Mouse (Mus musculus): Measurements from ENCODE around the gene Btf3l4. TPM values are rescaled to one million over a fixed set of nuclear protein-coding genes. Genes with fewer than 3 reads are reported as not detected.

Gene Btf3l4
- 40.2 TPM for polyA plus RNA-seq (2017; shearing (Covaris generic))

GRCm38 (mm10) chr4:108832916-108833827, at the start of gene Btf3l4:
TSS of gene Btf3l4 (minus strand) at chr4:108833614.

GRCm38 (mm10) chr4:108878963-108879822, 45.8 kb upstream of the Btf3l4 start, which contains the start of gene Rab3b:
TSS of gene Rab3b (plus strand) at chr4:108879063.

GRCm38 (mm10) chr4:108848505-108848848, 15.1 kb upstream of the Btf3l4 start, which contains the start of gene A730015C16Rik:
TSS of gene A730015C16Rik (minus strand) at chr4:108848619.

GRCm38 (mm10) chr4:108847715-108848504, 14.5 kb upstream of the Btf3l4 start, which contains the start of gene Kti12:
TSS of gene Kti12 (plus strand) at chr4:108847785.

GRCm38 (mm10) chr4:108834115-108834970, 929 bp upstream of the Btf3l4 start, which contains the start of gene Txndc12:
TSS of gene Txndc12 (plus strand) at chr4:108834601.

GRCm38 (mm10) chr4:108780057-108780863, 53.2 kb downstream of the Btf3l4 start, which contains the start of gene Zfyve9:
TSS of gene Zfyve9 (minus strand) at chr4:108780798.

Other genes starting within 250 kb of the Btf3l4 start
- 69.6 TPM for gene Cc2d1b, start 213.7 kb downstream of the Btf3l4 start, polyA plus RNA-seq (2017; shearing (Covaris generic))
- not detected for gene 3110021N24Rik, start 114.0 kb downstream of the Btf3l4 start, polyA plus RNA-seq (2017; shearing (Covaris generic))
- gene Zfyve9, start 52.8 kb downstream of the Btf3l4 start, polyA plus RNA-seq (2017; shearing (Covaris generic)) = 0.11 TPM
- gene Txndc12, start 987 bp upstream of the Btf3l4 start, polyA plus RNA-seq (2017; shearing (Covaris generic)) = 11.8 TPM
- gene Kti12, start 14.2 kb upstream of the Btf3l4 start, polyA plus RNA-seq (2017; shearing (Covaris generic)) = 35.8 TPM
- 0.41 TPM for gene A730015C16Rik, start 15.0 kb upstream of the Btf3l4 start, polyA plus RNA-seq (2017; shearing (Covaris generic))
- gene Rab3b, start 45.4 kb upstream of the Btf3l4 start, polyA plus RNA-seq (2017; shearing (Covaris generic)) = not detected
- gene Nrd1, start 167.0 kb upstream of the Btf3l4 start, polyA plus RNA-seq (2017; shearing (Covaris generic)) = 77.5 TPM

Measured in effector memory CD4-positive, alpha-beta T cell, adult 7 months (primary cell).